Mouse (Mus musculus): ENCODE measurements at regions not wholly inside any gene's neighbourhood (a gene's known extent, or its start where the extent isn't known, plus 50 kb on each side); places are given as distances from the start of the nearest gene placed in this dataset.

DNA sequence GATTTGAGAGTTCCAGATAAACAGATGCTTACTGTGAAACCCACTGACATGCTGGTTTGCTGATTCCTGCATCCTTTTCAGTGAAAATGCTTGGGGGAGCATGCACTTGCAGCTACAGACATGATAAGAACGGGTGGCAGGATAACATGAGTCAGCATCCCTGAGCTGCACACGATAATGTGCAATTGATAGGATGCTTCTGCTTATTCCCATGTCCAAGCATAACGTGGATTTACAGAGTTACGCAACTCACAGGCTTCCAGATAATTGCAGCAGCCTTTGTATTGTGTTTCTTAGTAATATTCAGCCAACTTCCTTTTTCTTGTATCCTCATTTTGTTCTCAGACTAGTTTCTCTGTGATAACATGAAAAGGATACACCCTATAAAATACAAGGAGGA, 245.7 kb downstream of the Flrt2 start:
- no peak for DNase-seq

DNA sequence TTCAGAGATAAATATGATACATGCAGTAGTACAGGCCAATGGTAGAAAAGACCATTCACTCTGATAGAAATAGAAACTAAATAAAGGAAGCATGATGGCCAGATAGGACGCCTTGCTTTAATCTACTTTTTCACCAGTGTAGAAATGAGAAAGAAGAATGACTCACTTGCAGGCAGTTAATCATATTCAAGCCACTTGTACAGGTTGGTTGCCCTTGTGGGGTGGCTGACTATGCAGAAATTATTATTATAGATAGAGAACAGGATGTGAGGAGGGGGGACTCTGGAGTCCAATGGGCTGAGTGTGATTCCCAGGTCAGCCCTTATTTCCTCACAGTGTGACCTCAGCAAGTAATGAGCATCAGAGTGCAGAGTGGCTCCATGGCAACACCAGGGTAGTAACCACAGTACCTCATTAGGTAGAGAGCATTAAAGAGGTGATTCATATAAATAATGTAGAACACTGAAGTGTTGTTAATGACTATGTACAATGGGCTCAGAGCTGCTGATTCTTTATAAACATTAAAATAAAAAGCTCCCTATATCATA, 248.5 kb downstream of the Flrt2 start:
- no peak for DNase-seq

DNA sequence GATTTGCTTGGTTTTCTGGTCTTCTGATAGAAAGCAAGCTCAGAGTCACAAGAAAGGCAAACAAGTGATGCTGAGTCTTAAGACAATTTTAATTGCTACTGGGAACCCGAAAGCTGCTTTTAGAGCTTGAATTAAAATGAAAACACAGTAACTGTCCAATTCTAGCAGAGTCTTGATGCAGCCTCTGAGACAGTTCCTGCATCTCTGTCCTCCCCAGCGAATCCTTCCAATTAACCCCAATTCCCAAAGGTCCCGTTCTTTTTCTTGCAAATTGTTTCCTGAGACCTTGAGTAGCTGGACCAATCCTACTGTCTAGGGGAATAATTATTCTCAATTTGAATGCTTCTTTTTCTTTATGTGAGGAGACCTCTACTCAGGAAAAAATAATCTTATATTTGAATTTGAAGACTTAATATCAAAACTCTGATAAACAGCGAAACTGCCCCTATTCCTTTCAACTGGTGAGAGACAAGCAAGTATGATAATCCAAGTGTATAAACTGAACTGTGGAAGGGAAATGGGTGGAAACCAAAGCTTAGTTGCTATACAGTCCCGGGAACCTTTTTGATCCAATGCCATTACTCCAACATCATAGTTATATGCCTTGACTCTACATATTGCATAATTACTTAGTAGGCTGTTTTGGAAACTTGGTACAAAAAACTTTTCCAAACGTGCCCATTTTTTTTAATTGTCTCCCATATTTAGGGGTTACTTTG, 267.9 kb downstream of the Flrt2 start:
- DNase-seq: no peak

DNA sequence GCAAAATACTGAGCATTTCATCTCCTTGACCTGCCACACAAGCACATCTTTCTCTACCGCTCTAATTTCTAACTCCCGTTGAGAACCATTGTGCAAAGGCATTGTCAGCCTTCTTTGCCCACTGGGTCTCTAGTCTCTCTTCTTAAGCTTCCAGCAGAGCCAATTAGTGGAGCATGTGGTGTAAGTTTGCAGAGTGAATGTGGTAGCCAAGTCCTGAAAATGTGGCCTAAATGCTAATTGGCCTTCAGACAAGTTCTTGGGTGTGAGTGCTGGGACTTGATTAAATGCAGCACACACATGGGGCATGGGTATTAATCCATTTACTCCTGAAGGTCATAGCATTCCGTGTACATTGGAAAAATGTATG, 268.5 kb downstream of the Flrt2 start:
- DNase-seq: no peak

DNA sequence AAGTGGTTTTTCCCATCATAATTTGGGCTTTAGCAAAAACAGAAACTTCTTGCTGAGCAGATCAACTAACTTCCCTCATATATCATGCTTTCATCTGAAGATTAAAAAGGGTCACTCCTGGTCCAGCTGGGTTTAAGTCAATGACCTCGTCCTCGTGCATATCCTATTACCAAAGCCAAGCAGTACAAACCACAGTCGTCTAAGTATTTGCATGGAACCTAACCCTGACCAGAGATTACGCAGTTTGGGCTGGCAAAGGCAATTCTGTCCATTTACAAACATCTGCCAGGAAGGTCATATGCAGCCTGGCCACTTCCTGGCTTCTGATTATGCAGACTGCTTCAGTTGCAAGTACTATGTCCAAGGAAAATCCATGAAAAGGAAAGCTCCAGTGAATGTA, 270.8 kb downstream of the Flrt2 start:
- peak; percentile 14 for DNase-seq

DNA sequence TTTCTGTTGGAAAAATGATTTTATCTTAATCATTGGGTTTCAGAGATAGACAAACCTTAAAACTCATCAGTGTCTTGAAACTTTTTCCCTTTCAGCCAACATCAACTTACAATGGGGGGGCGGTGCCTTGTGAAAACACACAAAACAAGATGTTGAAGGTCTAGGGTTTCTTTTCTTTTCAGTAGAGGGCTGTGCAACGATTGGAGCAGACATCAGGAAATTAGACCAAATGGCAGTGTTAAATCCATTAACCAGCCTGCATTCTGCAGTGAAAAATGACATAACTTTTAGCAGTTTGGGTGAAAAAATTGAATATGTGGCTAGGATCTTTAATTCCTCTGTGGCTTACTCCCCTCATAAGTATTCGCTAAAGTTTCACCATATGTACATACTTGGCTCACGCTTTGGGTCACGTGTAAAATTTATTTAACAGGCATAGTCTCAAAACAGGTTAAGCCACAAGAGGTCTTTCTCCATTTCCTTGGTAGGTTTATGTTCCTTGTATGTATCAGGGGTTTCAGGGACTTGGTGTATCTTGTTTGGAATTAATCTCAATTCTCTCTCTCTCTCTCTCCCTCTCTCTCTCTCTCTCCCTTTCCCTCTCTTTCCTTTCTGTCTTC, 296.8 kb downstream of the Flrt2 start:
- no peak for DNase-seq

DNA sequence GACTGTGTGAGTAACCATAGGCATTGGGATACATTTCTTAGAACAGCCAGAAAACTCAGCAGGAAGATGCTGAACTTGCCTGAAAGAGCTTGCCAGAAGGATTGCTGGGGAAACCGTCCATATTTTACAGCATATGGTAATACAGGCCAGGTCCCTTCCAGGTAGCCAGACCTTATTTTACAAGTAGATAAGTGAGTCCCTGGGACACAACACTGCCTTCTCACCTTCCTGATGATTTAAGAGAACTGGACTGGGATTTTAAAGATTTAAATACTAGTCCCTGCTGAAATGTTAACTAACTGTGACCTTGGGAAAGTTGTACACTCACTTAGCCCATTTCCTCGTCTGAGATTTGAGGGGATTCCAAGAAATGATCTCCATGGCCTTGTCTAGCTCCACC, 302.9 kb downstream of the Flrt2 start:
- DNase-seq: peak; percentile 9

DNA sequence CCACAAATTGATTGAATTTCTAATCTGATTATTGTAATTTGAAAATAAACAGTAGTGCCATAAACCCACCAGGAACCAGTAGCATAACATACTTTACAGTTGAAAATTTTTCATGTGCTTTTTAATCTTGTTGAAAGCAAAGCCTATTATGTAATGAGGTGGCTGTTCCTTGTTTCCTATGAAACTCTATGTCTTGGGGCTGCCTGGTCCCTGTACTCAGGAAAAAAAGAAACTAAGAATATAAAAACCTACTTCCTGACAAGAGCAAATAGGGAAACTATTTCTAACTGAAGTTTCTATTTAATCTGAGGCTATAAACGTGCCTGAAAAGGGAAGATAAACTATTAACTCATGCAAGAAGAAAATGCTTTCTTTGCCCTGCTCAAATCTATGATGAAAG, 338.2 kb downstream of the Flrt2 start:
- no peak for DNase-seq

DNA sequence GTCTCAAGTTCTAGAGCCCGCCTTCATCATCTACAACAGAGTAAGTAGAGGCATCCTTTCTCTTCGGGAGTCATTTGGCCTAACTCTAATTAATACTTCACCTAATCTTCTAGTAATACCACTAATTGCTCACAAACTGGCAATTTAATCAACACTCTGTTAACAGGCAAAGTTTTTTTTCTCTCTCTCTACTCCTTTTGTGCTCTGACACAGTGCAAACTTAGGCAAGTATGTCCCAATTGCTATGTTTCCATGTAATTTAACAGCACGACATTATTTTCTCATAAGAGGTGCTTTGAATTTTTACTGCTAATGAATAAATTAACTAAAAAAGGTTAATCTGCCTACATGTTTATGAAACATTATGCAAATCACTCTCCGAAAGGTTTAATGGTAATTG, 383.3 kb downstream of the Flrt2 start:
- no peak for DNase-seq

DNA sequence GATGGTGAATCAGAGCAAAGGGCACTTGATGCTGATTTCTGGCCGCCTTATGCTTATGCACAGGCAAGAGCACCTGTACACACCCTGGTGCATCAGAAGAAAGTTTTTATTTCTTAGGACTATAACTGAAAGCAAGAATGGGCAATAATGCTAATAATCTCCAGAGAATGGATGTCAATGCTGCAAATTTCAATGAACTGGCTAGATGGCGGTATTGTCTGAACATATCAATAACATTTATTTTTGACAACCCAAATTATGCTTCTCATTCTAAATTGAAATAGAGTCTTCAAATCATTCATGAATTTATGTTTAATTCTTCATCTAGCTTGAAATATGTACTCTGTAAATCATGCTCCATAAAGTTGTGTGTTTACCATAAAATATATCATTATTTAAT, 399.0 kb downstream of the Flrt2 start:
- no peak for DNase-seq

DNA sequence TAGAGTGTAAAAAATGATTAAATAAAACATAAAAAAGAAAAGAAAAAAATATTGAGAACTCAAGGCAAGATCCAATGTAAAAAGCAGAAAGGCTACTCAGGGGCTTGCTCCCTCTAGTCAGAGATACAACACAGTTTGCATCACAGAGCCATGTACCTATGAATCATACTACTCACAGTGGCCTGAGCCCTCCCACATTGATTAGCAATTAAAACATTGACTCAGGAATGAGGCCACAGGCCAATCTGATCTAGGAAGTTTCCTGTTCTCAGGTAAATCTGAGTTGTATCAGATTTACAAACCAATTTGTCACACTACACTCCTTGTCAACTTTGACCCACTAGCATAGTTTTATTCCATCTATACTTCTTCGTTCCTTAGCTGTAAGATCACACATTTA, 414.2 kb downstream of the Flrt2 start:
- DNase-seq: no peak

DNA sequence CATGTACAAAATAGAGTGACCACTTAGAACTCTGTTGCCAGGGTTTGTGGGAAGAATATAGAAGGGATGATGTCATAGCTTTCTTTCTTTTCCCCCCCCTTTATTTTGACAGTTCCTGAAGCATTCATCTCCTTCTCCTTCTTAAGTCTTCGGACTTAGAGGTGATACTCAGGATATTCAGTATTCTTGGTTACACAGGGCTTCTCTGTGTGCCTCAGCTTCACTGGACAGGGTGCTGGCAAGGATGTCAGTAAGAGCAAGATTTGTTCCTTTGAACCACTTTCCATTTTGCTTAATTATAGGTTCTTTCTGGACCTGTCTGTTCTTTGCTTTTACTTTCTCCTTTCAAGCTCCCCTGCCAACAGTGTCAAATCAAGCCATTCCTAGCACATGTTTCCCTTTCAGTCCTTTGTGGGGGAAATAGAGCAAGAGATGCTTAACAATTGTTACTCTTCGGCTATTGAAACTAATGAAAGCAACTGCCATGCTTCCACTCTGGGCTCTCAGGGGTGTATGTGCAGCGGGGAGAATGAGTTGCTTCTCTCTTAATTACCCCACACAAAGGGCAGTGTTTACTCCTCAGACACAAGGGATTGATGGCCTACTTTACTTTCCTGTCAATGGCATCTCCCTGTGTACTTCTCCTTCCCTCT, 422.8 kb downstream of the Flrt2 start:
- DNase-seq: no peak

DNA sequence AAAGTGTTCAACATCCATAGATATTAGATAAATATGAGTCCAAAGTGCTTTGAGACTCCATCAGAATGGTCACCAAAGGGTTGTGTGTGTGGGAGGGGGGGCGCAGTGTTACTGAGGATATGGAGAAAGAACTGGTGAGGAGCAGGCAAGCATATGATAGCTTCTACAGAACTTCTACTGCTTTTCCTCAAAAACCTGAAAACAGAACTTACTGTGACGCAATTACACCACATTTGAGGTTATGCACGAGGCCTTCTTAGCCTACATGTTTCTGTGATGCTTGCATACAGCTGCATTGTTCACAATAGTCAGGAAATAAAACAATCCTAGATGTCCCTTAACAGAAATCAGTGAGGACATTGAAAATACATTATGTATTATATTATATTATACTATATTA, 425.5 kb downstream of the Flrt2 start:
- DNase-seq: no peak

DNA sequence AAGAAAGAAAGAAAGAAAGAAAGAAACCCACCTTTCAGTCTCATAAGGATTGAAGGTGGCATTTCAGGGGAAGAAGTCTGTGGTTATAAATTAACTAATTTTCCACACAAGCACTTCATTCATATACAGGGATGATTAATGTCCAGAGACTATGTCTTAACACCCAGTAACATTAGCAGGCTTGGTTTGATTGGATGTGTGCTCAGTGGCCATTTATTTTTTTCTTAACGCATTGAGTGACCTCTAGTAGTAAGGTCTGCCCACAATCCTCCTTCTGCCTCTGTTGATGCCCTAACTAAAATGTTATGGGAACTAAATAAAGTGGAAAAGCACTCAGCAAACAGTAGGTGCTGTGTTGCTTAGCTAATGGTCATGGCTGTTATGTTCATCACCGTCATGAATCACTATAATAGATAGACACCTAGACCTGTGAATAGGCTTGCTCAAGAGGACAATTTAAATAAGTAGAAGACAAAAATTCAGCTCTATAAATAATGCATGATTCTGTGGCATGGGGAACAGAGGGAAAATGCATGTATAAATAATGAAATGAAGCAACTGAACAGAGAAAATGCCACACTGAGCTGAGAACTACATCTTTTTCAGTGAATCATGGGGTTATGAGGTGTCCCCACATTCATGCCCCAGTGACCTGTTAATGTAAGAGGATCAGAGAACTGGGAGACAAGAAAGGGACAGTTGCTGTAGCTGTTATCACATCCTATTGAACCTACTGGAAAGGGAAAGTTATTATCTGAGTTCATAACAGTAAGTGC, 432.3 kb downstream of the Flrt2 start:
- DNase-seq: no peak

DNA sequence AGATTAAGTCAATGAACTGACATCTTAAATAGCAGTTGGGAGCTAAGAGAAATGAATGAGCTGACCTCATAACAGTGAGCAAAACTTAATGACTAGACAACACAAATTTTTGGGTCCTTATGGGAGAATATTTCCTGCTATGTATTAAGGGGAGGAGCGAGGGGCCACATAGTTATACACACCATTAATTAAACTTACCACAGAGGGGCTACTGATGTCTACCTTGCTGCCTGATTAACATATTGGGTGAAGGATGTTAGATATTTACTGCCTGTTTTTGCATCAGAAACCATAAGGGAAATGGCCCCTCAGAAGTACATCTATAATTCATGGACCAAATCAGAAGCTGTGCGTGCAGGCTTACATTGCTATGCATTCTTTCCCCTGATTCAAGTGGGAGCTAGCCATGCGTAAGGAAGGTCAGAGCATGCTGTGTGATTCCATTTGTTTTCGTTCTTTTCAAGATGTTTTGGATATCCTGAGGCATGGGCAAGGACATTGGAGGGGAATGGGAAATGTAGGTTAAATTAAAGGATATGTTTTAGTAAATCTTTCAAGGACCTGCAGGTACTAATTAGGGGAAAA, 437.9 kb downstream of the Flrt2 start:
- DNase-seq: no peak

DNA sequence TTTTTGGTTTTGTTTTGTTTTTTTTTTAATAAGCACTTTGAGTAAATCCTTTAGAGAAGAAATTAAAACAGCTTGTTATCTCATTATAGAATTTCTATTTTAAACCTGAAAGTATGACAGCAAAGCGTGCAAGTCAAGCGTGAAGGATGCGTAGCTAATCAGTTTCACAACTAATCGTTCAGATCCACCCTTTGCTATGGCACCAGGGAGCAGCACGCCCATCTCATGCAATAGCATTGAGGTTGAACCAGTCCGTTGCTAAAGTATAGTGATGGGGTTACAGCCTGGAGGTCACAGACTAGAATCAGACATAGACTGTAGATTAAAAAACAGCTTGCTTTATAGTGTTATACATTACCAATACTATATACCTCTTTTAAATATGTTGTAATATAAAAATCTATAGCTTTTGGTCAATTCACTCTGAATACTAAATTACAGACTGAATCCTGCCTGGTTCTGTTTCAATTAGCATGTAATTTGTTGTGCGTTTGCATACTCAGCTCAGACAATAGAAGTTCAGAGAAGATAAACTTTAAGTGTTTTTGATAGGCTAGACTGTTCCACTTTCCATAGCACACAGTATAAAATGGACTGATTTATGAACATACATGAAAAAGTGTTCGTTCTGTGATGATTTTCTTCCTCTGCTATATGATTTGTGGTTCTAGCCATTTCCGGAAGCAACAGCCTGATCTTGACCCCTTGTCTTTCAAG, 438.9 kb downstream of the Flrt2 start:
- DNase-seq: no peak

DNA sequence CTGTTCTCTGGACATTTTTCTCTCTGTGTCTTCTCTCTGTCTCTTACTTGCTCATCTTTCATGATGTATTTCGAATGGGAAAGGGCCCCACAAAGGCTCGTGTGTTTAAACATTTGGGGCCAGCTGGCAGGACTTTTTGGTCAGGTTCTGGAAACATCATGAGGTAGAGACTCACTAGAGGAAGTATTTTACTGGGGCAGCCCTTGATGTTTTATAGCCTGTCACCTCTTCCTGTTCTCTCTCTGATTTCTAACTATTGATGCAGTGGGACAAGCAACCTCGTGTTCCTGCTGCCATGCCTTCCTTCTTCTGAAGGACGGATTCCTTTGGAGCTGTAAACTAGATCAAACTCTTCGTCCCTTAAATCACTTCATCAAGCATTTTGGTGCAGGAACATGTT, 442.1 kb downstream of the Flrt2 start:
- DNase-seq: no peak

DNA sequence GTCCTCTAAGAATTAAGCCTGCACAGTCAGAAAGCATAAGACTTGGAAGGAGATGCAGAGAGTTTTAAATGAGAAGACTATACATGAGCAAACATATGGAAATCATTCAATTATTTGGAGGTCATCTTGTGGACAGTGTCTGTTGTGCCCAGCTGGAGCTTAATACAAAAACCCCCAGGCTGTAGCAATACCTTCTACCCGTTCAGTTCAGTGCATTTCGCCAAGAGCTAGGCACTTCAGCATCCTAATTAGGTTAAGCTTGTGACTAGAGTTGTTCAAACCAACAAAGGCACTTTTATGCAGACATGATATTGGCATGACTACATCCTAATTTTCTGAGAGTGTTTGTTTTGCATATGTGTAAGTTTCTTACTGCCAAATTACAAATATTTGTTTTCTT, 449.7 kb downstream of the Flrt2 start:
- DNase-seq: no peak

DNA sequence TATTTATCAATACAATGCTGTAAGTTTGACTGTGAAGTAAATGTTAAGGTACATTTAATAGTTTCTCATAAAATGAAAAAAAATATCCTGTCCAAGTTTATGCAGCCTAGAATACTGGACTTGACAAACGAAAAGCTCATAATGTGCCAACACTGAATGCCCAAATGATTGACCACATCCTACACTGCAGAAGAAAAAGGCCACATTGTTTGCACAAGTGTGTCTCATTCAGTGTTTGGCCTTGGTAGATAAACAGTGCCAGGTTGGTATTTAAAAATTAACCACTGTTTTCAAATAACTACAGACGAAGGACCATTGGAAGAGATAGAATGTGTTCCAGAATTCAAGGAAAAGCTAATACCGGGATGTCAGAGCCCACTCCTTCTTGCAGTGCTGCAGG, 462.1 kb downstream of the Flrt2 start:
- no peak for DNase-seq

DNA sequence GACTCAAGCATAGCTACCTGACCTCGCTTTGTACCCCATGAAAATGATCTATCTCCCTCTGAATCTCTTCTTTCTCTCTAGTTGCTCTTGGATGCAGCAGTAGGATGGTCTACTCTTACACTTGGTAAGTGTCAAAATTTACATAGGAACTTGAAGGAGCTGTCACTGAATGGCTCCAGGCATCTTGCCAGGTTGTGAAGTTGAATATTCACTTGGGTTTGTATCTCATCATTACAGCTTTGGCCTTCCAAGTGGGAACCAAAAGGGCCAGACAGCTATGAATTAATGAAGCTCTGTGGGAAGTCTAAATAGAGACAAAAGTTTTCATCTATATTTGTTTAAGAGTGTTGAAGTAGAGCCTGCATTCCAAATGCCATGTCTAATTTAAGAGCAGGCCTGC, 475.5 kb downstream of the Flrt2 start:
- no peak for DNase-seq

DNA sequence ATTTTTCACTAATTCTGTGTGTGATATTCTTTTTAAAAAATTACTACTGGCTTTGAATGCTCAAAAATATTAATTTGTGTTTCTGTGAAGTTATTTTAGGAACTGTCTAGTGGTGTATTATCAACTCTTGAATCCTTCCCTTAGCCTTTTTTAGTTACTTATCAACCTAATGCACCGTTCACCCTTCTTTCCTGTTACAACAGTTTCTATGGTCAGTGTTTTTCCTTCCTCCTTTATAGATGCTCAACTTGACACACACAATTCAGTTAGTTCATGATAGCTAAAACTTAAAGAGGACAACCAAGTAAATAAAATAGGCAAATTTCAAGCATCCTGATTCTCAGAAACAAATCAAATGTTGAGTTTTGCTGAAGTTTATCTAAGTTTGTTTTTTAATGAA, 506.9 kb downstream of the Flrt2 start:
- DNase-seq: no peak

DNA sequence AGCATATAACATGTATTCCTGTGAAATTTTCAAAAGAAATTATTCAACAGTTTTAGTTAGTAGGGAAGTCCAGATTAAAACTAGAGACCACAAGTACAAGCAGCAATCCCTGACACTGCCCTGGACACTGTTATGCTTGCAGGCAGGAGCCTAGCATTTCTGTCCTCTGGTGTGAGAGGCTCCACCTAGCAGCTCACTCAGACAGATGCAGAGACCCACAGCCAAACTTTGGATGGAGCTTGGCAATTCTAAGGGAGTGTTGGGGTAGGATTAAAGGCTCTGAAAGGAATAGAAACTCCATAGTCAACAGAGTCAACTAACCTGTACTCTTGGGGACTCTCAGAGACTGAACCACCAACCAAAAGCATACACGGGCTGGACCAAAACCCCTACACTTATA, 509.8 kb downstream of the Flrt2 start:
- no peak for DNase-seq

Data from adrenal gland, postnatal 10 days (tissue).